Mouse (Mus musculus) forebrain, embryonic 13.5 days (tissue): ENCODE measurements around the gene Kif1b. TPM values are rescaled to one million over a fixed set of nuclear protein-coding genes. Genes with fewer than 3 reads are reported as not detected.
"Not testable (repeated sequence)": the region's sequence is repeated elsewhere in the genome, so short reads cannot be mapped to it uniquely, and the experiment has no call there.

Experiments used
- ATAC-seq: fragments of 200-750 bp; cut with Nextera tagmentation; 2 replicates; pipeline ENCODE4 v1.8.0; 2017
- H3K27ac ChIP-seq: fragments of 300-500 bp; sonication (generic); 2 replicates; pipeline ENCODE4 v1.5.1; 2015; ENCODE audit warnings: inconsistent platforms, mild to moderate bottlenecking, moderate library complexity
- H3K27me3 ChIP-seq: fragments of 300-500 bp; sonication (generic); 2 replicates; pipeline ENCODE4 v1.6.1; 2015; ENCODE audit warnings: mild to moderate bottlenecking, inconsistent platforms
- H3K36me3 ChIP-seq: fragments of 300-500 bp; sonication (generic); 2 replicates; pipeline ENCODE4 v1.6.1; 2015; ENCODE audit warnings: mild to moderate bottlenecking, inconsistent platforms; ENCODE audit not compliant: poor library complexity, severe bottlenecking
- H3K4me1 ChIP-seq: fragments of 300-500 bp; sonication (generic); 2 replicates; pipeline ENCODE4 v1.6.1; 2015; ENCODE audit warnings: inconsistent platforms
- H3K4me2 ChIP-seq: fragments of 300-500 bp; sonication (generic); 2 replicates; pipeline ENCODE4 v1.6.1; 2015; ENCODE audit warnings: inconsistent platforms, mild to moderate bottlenecking, moderate library complexity
- H3K4me3 ChIP-seq: fragments of 300-500 bp; sonication (generic); 2 replicates; pipeline ENCODE4 v1.5.1; 2015; ENCODE audit warnings: mild to moderate bottlenecking, inconsistent platforms
- H3K9ac ChIP-seq: fragments of 300-500 bp; sonication (generic); 2 replicates; pipeline ENCODE4 v1.6.1; 2015; ENCODE audit warnings: mild to moderate bottlenecking, inconsistent platforms
- H3K9me3 ChIP-seq: fragments of 300-500 bp; sonication (generic); replicated peaks from 2 replicates; pipeline ENCODE4 v1.6.1; 2016; ENCODE audit warnings: inconsistent platforms
- WGBS: fragments of 180-500 bp; shearing (Covaris S2); methylation state at CpG from one replicate; pipeline ENCODE4 v1.1.7; 2015; 5-methylcytosine and 5-hydroxymethylcytosine counted together
- polyA plus RNA-seq: library from polyadenylated mRNA; unstranded; fragments of >200 nt; fragmentation: Nextera tagmentation; extraction: Ambion mirVana; gene quantifications from 2 replicates; pipeline ENCODE4 v1.2.1, GENCODE M21; 2015

The Kif1b gene
- polyA plus RNA-seq, 1 experiment from 2014 or later: 136 TPM

GRCm38 (mm10) chr4:149233938-149234337 lies 73.6 kb downstream of the Kif1b start:
- no peak for ATAC-seq
- H3K9ac ChIP-seq: no peak overlapping the region
- H3K4me3 ChIP-seq: no peak overlapping the region
- H3K27me3 ChIP-seq: no peaks in the 10 kb centered on the region
- 78% methylated on average over 9 of the region's 9 CpGs for WGBS
- H3K27ac ChIP-seq: no peak overlapping the region
- H3K4me2 ChIP-seq: no peak overlapping the region
- no peaks in the 10 kb centered on the region for H3K4me1 ChIP-seq
- H3K9me3 ChIP-seq: no peaks in the 10 kb centered on the region
- peaks cover 70% of the 10 kb centered on the region for H3K36me3 ChIP-seq

GRCm38 (mm10) chr4:149228682-149229081 lies 78.8 kb downstream of the Kif1b start:
- peaks cover 63% of the 10 kb centered on the region for H3K36me3 ChIP-seq
- H3K9me3 ChIP-seq, H3K9ac ChIP-seq, ATAC-seq, H3K4me3 ChIP-seq, H3K27ac ChIP-seq, H3K27me3 ChIP-seq, H3K4me2 ChIP-seq, H3K4me1 ChIP-seq: not testable (repeated sequence)
- WGBS: 95% methylated on average over 3 of the region's 3 CpGs

- H3K27me3 ChIP-seq: no peaks in the 10 kb centered on the region
Measured at GRCm38 (mm10) chr4:149228256-149228655, 79.2 kb downstream of the Kif1b start.

GRCm38 (mm10) chr4:149226311-149226710 lies 81.2 kb downstream of the Kif1b start:
- Histone ChIP-seq H3K9me3 (peaks cover 4% of the 10 kb centered on the region; the same call in 1 of the 2 replicates), H3K4me3 (no peak overlapping the region), H3K4me2 (no peak overlapping the region), H3K4me1 (peaks cover 2% of the 10 kb centered on the region; the same call in 1 of the 2 replicates), H3K36me3 (peaks cover 80% of the 10 kb centered on the region), H3K9ac (no peak overlapping the region), H3K27me3 (no peaks in the 10 kb centered on the region), H3K27ac (no peak overlapping the region)
- WGBS: 65% methylated on average over 3 of the region's 3 CpGs
- ATAC-seq: no peak

More at GRCm38 (mm10) chr4:149228256-149228655, 79.2 kb downstream of the Kif1b start:
- no peak overlapping the region for H3K9ac ChIP-seq
- no peak overlapping the region for H3K27ac ChIP-seq
- no peak overlapping the region for H3K4me3 ChIP-seq
- ATAC-seq: no peak
- no peaks in the 10 kb centered on the region for H3K4me1 ChIP-seq
- H3K4me2 ChIP-seq: no peak overlapping the region
- H3K36me3 ChIP-seq: peaks cover 68% of the 10 kb centered on the region
- 93% methylated on average over 3 of the region's 3 CpGs for WGBS
- peaks cover 4% of the 10 kb centered on the region; the same call in 1 of the 2 replicates for H3K9me3 ChIP-seq

- peaks cover 24% of the 10 kb centered on the region for H3K4me1 ChIP-seq
- no peak for ATAC-seq
- peaks cover 4% of the 10 kb centered on the region; the same call in 1 of the 2 replicates for H3K9me3 ChIP-seq
- H3K36me3 ChIP-seq: peaks cover 70% of the 10 kb centered on the region
- H3K9ac ChIP-seq: no peak overlapping the region
- no peak overlapping the region for H3K4me3 ChIP-seq
- H3K27me3 ChIP-seq: no peaks in the 10 kb centered on the region
- no peak overlapping the region for H3K27ac ChIP-seq
- no peak overlapping the region for H3K4me2 ChIP-seq
- 96% methylated on average over 3 of the region's 3 CpGs for WGBS
Measured at GRCm38 (mm10) chr4:149223453-149223852, 84.0 kb downstream of the Kif1b start.

- H3K4me3 ChIP-seq: no peak overlapping the region
- H3K9me3 ChIP-seq: peaks cover 4% of the 10 kb centered on the region; the same call in 1 of the 2 replicates
- no peak overlapping the region for H3K9ac ChIP-seq
- H3K27me3 ChIP-seq: no peaks in the 10 kb centered on the region
- peaks cover 80% of the 10 kb centered on the region for H3K36me3 ChIP-seq
- H3K4me2 ChIP-seq: peak overlapping the region; percentile 23; the same call in 1 of the 2 replicates
- ATAC-seq: peak; percentile 53; the same call in 1 of the 2 replicates
- peak overlapping the region; percentile 79 for H3K27ac ChIP-seq
- WGBS: 15% methylated on average over 17 of the region's 17 CpGs
- H3K4me1 ChIP-seq: peaks cover 24% of the 10 kb centered on the region
Measured at GRCm38 (mm10) chr4:149220481-149220880, 87.0 kb downstream of the Kif1b start.

GRCm38 (mm10) chr4:149220042-149220473 lies 87.4 kb downstream of the Kif1b start:
- no peaks in the 10 kb centered on the region for H3K27me3 ChIP-seq
- peaks cover 80% of the 10 kb centered on the region for H3K36me3 ChIP-seq
- H3K27ac ChIP-seq: peak overlapping the region; percentile 79
- ATAC-seq: peak; percentile 88
- H3K9me3 ChIP-seq: peaks cover 4% of the 10 kb centered on the region; the same call in 1 of the 2 replicates
- 8% methylated on average over 5 of the region's 5 CpGs for WGBS
- H3K4me1 ChIP-seq: peaks cover 24% of the 10 kb centered on the region
- no peak overlapping the region for H3K9ac ChIP-seq
- H3K4me2 ChIP-seq: peak overlapping the region; percentile 23; the same call in 1 of the 2 replicates
- no peak overlapping the region for H3K4me3 ChIP-seq

- Histone ChIP-seq H3K27me3 (no peaks in the 10 kb centered on the region), H3K9ac (no peak overlapping the region), H3K27ac (peak overlapping the region; percentile 79), H3K9me3 (peaks cover 4% of the 10 kb centered on the region; the same call in 1 of the 2 replicates), H3K4me2 (0 out of 2 replicates have a peak overlapping the region, but pooled peaks have one; percentile 23), H3K4me1 (peaks cover 24% of the 10 kb centered on the region), H3K36me3 (peaks cover 80% of the 10 kb centered on the region), H3K4me3 (no peak overlapping the region)
- WGBS: 25% methylated on average over 12 of the region's 12 CpGs
- ATAC-seq: peak; percentile 41; the same call in 1 of the 2 replicates
Measured at GRCm38 (mm10) chr4:149219401-149220041, 88.0 kb downstream of the Kif1b start.

GRCm38 (mm10) chr4:149218476-149218875 lies 89.0 kb downstream of the Kif1b start:
- peaks cover 24% of the 10 kb centered on the region for H3K4me1 ChIP-seq
- no peaks in the 10 kb centered on the region for H3K27me3 ChIP-seq
- WGBS: 94% methylated on average over 5 of the region's 5 CpGs
- no peak overlapping the region for H3K4me2 ChIP-seq
- ATAC-seq: no peak
- H3K27ac ChIP-seq: no peak overlapping the region
- no peak overlapping the region for H3K4me3 ChIP-seq
- H3K9ac ChIP-seq: no peak overlapping the region
- no peaks in the 10 kb centered on the region for H3K9me3 ChIP-seq
- peaks cover 80% of the 10 kb centered on the region for H3K36me3 ChIP-seq

GRCm38 (mm10) chr4:149215982-149216381 lies 91.5 kb downstream of the Kif1b start:
- Histone ChIP-seq H3K9me3 (no peaks in the 10 kb centered on the region), H3K9ac (no peak overlapping the region), H3K4me3 (no peak overlapping the region), H3K4me2 (no peak overlapping the region), H3K4me1 (peaks cover 18% of the 10 kb centered on the region), H3K27ac (no peak overlapping the region), H3K36me3 (peaks cover 80% of the 10 kb centered on the region), H3K27me3 (no peaks in the 10 kb centered on the region)
- ATAC-seq: no peak
- 92% methylated on average over 9 of the region's 9 CpGs for WGBS

- Histone ChIP-seq H3K9ac (no peak overlapping the region), H3K4me2 (no peak overlapping the region), H3K27ac (no peak overlapping the region), H3K4me3 (no peak overlapping the region), H3K9me3 (no peaks in the 10 kb centered on the region), H3K27me3 (no peaks in the 10 kb centered on the region), H3K36me3 (peaks cover 82% of the 10 kb centered on the region), H3K4me1 (peaks cover 12% of the 10 kb centered on the region)
- 27% methylated on average over 2 of the region's 2 CpGs for WGBS
- ATAC-seq: no peak
Measured at GRCm38 (mm10) chr4:149215397-149215796, 92.1 kb downstream of the Kif1b start.

GRCm38 (mm10) chr4:149214468-149214867 lies 93.0 kb downstream of the Kif1b start:
- H3K4me1 ChIP-seq, H3K4me2 ChIP-seq, H3K27me3 ChIP-seq, H3K27ac ChIP-seq, H3K9me3 ChIP-seq, H3K4me3 ChIP-seq, H3K9ac ChIP-seq, ATAC-seq: not testable (repeated sequence)
- 97% methylated on average over 2 of the region's 2 CpGs for WGBS
- peaks cover 91% of the 10 kb centered on the region for H3K36me3 ChIP-seq
